Mouse (Mus musculus): ENCODE results near the gene Tmem135. TPM values are rescaled to one million over a fixed set of nuclear protein-coding genes. Genes with fewer than 3 reads are reported as not detected.
"Not testable (repeated sequence)": the region's sequence is repeated elsewhere in the genome, so short reads cannot be mapped to it uniquely, and the experiment has no call there.

Gene Tmem135
- total RNA-seq, 2 experiments from 2014 or later = 15.5 to 18.3 TPM

DNA sequence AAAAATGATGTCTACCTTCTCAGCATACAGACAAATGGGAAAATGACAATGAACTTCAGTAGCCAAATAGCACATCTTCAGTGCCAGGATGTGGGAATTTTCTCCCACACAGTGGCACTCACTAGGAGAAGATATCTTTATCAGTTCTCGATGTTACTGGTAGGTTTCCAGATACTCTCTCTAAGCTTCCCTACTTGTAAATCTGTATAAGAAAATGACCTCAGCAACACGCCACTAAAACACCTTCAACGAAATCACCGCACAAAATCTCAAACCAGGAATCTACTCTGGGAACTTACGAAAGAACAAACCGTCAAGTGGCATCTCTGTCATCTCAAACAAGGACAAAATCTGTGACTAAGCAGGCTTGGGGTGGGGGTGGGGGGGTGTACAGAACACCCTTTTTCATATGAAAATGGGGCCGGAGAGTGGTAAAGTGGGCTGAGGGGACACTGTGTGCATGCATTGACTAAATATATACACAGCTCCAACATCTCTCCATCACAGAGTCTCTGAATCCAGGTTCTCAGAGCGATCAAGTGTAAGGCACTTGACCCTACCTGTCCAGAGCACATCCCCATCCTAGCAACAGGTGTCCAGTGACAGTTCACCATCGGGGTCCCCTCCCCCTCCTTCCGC is 66.2 kb downstream of the Tmem135 start:
- intact Hi-C loops (cut with DNase I) = loop anchor here (2.0 kb wide), 1 partner anchor 65 kb away; no protein-coding TSS in a partner anchor
- no peak for DNase-seq

DNA sequence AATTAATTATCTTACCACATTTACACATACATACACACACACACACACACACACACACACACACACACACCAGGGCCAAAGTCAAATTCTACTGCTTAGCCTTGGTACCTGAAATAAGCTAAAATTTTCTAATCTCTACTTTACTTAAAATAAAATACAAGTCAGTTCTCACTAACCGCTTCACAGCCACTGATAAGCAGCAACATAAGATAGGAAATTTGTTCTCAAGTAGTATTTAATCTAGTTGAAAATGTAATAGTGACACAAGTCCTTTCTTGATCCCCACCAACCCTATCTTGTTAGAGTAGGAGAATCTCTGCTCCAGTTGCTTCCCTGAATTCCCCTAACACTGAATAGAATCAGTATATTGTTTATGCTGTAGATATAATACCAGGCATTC is 67.6 kb downstream of the Tmem135 start:
- intact Hi-C loops (cut with DNase I) = no loop called here
- DNase-seq = no peak

DNA sequence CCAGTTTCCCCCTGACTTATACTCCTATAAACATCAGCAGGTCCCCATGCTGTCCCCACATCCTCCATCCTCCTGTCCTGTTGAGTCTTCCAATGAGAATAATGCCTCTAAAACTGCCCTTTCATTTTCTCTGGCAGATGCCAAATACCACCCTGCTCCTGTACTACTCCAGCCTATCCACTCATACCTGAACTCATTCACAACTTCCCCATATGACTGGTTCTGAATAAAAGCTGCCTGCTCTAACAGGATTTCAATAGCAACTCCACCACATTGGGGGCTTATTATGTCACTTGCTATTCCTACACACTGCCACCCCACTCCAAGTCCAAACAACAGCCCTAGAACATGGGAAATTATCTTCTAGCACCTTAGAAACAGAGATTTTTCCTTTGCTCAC is 68.7 kb downstream of the Tmem135 start:
- intact Hi-C loops (cut with DNase I) = no loop called here
- no peak for DNase-seq

DNA sequence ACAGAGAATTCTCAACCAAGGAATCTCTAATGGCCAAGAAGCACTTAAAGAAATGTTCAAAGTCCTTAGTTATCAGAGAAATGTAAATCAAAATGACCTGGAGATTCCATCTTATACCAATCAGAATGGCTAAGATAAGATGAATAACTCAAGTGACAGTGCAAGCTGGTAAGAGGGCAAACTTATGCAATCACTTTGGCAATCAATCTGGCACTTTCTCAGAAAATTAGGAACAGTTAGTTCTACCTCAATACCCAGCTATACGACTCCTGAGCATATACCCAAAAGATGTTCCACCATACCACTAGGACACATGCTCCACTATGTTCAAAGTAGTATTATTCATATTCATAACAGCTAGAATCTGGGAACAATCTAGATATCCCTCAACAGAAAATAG is 74.1 kb downstream of the Tmem135 start:
- intact Hi-C loops (cut with DNase I) = no loop called here
- no peak for DNase-seq

DNA sequence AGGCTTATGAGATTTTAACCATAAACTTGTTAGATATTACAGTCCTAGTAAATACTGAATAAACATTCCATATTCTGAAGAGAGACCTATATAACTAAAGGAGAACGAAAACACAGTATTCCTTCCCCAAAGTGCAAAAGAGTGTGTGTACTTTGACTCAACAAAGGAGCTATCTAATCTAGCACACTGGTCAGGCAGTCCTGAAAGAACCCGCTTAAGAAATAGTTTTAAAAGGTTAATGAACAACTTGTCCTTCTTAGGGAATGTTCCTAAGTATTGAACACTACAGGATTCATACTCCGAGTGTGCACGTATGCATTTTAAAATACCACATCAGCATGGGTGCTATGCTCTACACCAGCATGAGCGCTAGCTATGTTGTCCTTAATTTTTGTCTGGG is 76.3 kb downstream of the Tmem135 start:
- intact Hi-C loops (cut with DNase I) = no loop called here
- no peak for DNase-seq

DNA sequence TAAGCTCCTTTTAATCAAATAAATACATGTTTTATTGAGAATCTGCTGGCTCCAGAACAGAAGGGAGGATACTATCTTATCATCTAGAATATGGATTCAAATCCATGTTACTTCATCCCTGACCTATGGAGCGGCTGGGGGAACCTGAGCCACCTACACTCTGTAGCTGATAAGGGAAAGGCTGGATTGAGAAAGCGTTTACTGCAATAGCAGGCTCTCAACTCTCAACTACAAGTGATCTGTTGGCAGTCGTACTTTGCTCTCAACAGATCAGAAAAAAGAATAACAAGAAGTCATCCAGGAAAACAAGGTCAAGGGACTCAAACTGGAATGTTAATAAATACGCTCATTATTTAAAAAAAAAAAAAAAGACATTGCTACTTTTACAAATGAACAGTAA is 77.3 kb downstream of the Tmem135 start:
- no peak for DNase-seq
- intact Hi-C loops (cut with DNase I) = no loop called here

DNA sequence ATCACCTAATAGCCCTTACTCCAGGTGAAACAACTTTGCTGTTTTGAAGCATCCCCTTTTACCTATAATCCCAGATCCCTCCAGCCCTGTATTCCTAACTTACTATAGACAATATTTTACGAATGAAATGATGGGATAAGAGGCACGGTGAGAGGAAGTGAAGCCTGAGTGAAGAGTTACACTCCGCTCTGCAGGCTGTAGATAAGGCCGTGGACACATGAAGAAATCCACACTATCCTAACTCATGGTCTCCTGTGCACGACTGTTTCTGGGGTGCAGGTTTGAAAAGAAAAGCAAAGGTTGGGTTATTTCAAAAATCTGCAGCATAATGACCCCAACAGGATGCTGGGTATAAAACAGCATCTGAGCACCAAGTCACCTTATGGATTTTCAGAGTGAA is 77.8 kb downstream of the Tmem135 start:
- intact Hi-C loops (cut with DNase I) = no loop called here
- DNase-seq = no peak

DNA sequence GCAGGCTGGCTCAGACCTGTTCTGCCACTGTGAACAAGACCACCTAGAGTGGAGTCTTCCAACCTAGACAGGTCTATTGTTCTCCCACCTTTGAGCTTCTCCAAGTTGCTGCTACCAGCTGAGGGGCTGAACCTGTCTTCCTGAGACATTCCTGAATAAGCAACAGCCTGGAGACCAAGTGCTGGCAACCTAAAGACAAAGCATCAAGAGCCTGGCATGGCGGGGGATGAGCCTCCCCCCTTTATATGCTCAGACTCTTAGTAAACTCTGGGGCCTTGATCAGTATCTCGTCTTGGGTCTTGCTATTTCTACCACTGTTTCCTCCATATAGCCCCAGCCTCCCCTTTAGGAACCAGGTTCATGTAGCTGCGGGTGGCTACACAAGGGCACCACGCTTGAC is 81.3 kb downstream of the Tmem135 start:
- intact Hi-C loops (cut with DNase I) = not testable (repeated sequence)

DNA sequence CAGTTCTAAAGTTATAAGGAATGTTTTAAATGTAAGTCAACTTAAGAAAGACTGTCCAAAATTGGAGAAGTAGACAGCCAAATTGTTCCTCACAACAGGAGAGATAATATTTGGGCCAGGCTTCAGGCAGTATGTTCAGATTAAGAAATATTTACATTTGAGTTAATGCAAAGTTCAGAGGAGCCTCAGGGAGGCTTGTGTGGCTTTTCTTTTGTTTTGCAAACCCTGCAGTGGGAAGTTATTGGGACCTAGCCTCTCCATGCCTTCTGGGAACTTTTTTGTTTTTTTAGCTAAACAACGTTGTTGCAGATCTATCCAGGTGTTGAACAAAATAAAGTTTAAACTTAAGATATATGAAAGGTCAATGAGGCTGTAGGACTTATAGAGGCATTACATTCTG is 84.7 kb downstream of the Tmem135 start:
- DNase-seq = no peak
- intact Hi-C loops (cut with DNase I) = no loop called here

More for the DNA sequence above, 81.3 kb downstream of the Tmem135 start:
- DNase-seq = not testable (repeated sequence)

DNA sequence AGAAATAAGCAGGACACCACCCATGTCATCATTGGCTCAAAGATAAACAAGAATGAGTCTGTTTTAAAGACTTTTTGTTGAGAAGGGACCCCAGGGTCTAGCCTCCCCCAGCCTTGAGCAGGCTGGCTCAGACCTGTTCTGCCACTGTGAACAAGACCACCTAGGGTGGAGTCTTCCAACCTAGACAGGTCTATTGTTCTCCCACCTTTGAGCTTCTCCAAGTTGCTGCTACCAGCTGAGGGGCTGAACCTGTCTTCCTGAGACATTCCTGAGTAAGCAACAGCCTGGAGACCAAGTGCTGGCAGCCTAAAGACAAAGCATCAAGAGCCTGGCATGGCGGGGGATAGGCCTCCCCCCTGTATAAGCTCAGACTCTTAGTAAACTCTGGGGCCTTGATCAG is 86.9 kb downstream of the Tmem135 start:
- DNase-seq; intact Hi-C loops (cut with DNase I): not testable (repeated sequence)

DNA sequence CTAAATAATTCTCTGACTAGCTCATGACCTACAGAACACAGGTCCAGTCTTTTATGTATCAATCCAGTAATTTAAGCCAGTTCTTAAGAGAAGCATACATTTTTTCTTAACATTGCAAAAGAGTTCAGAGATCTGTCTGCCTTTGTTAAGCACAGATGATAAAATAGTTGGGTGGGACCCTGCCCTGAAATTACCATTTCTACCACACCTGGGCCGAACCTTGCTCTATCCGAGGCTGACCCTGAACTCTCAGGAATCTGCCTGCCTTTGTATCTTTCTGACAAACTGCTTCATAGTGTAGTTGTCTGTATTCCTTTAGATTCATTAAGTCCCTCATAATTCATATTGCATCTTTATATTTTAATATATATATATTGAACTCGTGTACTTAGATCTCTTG is 87.9 kb downstream of the Tmem135 start:
- DNase-seq = no peak
- intact Hi-C loops (cut with DNase I) = no loop called here

DNA sequence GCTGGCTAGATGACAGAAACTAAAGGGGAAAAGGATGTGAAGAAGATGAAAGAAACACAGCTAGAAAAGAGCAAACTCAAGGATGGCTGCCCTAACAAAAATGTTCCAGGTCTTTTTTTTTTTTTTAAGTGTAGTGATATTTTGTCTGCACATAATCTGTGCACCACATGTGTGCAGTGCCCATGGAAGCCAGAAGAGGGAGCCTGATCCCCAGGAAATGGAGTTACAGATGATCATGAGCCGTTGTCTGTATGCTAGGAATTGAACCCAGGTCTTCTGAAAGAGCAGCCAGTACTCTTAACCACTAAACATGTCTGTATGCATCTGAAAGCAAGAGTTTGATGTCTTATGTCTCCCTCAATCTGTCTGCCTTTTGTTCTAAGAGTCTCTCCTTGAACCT is 92.5 kb downstream of the Tmem135 start:
- intact Hi-C loops (cut with DNase I) = no loop called here
- no peak for DNase-seq

DNA sequence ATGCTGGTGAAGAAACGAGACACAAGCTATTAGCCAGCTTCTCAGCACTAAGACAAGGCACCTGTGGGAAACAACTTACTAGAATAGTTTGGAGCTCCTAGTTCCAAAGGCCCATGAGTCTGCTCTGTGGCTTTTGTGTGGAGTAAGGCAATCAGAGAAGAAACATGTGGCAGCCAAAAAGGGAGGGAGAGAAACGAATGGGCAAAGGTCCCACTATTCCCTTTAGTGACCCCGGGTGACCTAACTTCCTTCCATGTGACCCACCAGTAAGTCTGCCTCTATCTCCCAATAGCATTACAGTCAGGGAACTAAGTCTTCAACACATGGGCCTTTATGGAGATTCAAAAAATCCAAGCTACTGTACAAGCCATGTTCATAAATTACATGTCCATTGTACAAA is 95.1 kb downstream of the Tmem135 start:
- intact Hi-C loops (cut with DNase I) = no loop called here
- DNase-seq = no peak

DNA sequence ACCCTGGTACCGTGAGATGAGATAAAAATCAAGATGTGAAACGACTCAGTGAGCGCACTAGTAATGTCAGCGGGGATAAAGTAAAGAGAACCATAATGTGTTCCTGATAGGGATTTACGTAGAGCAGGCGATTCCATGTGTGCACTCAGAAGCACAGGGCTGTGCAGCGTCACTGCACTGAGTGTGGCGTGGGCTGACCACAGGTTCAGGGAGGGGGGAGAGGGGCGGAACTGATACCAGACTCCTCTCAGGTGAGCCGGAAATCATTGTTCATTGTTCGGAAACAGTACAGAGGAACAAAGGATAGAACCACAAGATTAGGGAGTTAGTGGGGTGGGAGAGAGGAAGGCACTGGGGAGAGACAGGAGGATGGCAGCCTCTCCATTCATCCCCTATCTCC is 95.8 kb downstream of the Tmem135 start:
- no peak for DNase-seq
- intact Hi-C loops (cut with DNase I) = no loop called here

DNA sequence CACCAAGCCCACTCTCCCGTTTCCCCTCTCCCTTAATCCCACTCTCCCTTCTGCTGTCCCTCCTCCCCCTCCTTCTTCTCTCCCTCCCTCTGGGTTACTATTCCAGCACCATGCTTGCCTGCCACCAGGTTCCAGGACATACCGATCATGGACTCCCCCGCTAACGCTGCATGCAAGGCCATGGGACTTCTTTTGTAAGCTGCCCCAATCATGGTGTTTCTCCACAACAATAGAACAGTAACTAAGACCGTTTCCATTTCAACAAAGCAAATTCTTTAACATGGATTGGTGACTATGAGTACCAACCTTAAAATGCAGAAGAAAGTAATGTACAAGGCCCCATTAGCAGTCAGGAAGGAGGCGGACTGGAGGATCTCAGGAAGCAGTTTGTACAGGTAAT is 97.2 kb downstream of the Tmem135 start:
- DNase-seq = no peak
- intact Hi-C loops (cut with DNase I) = no loop called here

DNA sequence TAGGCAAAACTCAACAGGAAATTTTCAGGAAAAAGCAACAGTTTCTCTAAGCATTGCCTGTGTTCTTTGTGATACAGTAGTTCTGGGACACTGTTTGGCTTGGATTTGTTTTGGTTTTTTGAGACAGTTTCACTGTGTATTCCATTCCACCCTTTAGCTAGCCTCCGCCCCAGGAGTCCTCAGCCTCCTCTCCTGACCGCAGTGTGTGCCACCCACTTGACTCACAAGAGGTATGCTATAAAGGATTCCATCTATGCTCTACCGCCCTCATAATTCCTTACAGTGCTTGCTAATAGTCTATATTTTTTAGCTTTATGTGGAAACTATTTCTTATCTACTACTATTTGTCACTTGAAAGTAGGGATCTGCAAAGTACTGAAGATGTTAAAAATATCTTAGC is 99.1 kb downstream of the Tmem135 start:
- DNase-seq = no peak
- intact Hi-C loops (cut with DNase I) = no loop called here

DNA sequence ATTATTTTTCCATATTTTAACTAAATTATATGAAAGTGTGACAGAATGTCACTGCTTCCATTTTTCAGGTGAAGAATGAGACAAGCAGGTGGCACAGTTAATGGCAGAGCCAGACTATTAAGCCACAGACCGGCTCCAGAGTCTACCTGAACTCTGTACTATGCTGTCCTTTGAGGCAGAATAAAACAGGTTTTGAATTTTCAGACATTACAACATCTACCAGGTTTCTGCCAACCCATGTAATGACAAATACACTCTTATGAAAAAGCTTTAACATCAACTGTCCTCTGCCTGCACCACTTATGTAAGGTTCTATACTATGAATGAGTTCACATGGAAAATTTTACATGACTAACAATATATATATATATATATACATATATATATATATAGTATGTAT is 100.3 kb downstream of the Tmem135 start:
- DNase-seq = no peak
- intact Hi-C loops (cut with DNase I) = no loop called here

DNA sequence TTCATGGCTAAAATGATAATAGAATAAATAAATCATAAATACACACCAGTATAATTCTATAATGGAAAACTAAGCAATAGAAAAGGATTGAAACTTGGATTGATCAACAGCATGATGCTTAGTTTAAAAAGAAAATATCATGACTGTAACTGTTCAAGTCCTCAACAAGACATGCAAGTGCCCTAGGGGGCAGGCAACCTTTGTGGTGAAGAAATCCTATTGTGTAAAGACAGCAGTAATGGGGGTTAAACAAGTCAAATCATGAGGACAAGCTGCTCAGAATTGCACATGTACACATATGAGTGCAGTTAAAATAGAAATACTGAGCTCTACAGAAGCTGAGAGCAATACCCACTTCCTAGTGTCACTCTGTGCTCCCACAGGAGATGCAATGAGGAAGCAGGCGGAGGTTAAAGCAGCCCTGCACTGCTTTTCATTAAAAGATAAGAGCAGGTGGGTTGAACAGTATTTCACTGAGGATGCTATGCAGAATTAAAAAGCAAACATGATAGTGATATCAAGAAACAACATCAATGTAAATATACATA is 105.0 kb downstream of the Tmem135 start:
- intact Hi-C loops (cut with DNase I) = no loop called here
- no peak for DNase-seq

DNA sequence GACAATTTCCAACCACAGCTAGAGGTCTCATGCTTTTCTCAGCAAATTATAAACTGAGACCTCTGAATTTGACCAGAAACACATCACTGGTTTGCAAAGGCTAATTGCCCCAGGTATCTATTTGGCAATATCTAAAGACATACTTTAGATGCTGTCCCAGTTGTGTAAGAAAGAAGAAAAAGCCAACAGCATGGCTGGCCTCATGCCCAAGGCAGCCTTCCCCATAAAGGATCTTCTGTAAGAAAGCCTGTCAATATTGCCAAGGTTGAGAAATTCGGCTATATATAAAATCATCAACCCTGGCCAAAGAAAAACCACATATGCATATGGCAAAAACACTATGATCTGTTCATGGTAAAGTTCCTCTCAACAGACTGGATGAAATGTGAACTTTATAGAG is 107.1 kb downstream of the Tmem135 start:
- no peak for DNase-seq
- intact Hi-C loops (cut with DNase I) = no loop called here

DNA sequence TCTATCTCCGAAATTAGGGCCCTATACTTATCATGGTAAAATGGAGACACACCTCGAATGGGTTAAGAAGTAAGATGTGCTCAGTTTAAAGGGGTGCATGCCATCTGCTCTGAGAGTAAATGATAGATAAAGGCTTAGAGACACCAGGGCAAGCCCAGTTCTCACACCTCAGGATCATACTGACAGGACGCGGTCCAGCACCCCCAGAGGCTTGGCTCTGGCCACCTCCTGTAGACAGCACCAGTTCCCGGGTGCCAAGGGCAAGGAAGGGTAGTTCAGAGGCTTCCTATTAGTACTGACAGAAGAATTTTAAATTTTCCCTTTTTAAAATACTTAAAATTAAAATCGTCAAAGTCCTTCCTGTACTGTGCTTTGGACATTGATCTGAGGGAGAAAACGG is 121.4 kb downstream of the Tmem135 start:
- intact Hi-C loops (cut with DNase I) = no loop called here
- no peak for DNase-seq

DNA sequence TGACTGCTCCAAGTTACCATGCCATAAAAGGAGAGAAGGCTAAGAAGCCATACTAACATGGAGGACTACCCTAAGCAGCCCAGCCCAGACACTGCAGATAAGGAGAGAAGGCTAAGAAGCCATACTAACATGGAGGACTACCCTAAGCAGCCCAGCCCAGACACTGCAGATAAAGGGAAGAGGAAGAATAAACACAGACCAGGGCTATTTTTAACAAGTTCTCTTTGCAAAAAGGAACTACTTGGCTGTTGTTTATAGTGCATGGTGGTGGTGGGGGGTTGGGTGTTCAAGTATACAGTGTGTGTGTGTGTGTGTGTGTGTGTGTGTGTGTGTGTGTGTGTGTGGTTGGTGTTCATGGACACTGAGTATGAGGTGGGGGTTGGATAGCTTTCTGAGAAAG is 133.6 kb downstream of the Tmem135 start:
- DNase-seq; intact Hi-C loops (cut with DNase I): not testable (repeated sequence)

DNA sequence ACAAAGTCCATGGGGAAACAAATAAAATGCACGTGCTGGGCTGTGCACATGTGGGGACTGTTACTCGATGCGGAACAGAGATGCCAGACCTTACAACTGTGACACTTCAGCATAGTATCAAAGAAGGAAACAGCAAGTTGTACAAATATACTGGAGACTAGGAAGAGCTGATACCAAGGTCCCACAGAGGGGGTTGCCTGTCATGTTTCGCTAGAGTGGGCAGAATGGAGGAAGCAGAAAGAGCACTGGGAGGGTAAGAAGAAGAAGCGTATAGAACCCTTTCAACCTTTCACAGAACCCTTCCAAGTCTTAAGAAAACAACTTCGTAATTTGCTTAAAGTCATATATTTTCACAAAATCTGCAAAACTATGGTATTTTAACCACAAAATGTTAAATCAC is 134.2 kb downstream of the Tmem135 start:
- intact Hi-C loops (cut with DNase I) = no loop called here

DNA sequence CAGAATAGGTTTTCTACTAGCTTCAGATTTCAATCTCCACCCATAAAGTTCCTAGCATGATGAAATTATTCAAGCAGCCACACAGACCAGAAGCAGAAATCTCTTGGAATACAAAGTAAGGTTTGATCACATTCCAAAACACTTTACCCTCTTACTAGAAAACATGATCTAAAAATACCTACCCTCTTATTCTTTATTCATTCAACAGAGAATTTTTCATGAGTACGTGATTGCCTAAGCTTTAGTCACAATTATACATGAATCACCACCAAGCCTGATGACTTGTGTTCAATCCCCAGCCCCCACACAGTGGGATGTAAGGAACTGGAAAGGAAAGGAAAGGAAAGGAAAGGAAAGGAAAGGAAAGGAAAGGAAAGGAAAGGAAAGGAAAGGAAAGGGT is 136.5 kb downstream of the Tmem135 start:
- DNase-seq = no peak

More for the DNA sequence above, 134.2 kb downstream of the Tmem135 start:
- DNase-seq = no peak

More for the DNA sequence above, 136.5 kb downstream of the Tmem135 start:
- intact Hi-C loops (cut with DNase I) = no loop called here

All from gastrocnemius, postnatal 36 days (tissue).